Mouse (Mus musculus): ENCODE measurements around the gene Poldip3.
A peak's percentile ranks its signal among the peaks of the same experiment; 100 is the strongest.

The Poldip3 gene

DNA sequence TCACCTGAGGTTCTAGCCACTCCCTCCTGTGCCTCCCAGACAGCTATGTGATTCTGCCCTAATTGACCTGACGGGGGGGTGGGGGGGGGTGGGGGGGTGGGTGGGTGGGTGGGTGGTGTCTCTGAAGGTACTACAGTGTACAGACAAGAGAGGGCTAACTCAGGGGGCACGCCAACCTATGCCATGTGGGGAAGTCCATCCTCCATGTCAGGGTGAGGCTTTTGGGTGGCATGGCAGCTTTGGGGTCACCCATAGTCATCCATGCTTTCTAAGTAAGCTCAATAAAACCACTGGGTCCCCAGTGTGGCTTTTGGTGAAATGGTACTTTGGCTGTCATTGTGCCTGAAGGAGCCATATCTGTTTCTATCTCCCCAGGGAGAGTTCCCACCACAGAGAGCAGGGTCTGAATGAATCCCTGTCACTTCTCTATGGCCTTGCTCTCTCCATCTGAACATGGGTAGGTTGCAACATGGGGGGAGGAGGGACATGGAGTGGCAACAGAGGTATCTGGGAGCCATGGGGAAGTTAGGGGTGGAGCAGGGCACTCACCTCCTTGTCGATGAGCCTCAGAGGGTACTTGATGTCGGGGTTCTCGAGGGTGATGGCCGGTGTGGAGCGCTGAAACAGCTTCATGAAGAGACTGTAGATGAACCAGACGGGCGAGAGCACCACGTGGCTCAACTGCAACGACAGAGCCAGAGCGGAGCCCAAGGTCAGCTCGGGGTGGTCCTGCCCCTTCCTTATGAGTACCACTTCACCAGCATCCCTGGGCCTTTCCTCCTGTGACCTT, 16.5 kb upstream of the Poldip3 start:
- DNase-seq (ENCODE audit: low read depth, low spot score), result no peak

DNA sequence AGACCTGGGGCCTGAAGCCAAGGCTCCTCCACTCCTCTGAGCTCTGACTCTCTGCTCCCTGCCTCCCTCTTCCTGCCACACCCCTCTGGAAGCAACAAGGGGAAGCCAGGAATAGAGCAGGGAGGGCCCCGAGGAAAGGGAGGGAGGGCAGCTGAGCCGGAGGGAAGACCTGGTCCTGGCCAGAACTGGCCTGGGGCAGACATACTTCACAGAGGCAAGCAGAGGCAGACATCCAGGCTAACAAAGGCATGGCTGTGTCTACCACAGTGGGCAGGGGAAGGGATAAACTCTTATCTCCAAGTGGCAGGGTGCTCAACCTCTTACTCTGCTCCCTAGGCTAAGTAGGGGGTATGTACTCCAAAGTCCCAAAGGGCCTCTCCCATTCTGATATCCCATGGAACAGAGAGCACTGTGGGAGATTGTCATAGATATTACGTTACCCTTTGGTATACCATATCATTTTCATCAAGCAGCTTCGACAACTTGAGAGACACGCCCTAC, 15.8 kb upstream of the Poldip3 start:
- no peak for DNase-seq (ENCODE audit: low read depth, low spot score)

DNA sequence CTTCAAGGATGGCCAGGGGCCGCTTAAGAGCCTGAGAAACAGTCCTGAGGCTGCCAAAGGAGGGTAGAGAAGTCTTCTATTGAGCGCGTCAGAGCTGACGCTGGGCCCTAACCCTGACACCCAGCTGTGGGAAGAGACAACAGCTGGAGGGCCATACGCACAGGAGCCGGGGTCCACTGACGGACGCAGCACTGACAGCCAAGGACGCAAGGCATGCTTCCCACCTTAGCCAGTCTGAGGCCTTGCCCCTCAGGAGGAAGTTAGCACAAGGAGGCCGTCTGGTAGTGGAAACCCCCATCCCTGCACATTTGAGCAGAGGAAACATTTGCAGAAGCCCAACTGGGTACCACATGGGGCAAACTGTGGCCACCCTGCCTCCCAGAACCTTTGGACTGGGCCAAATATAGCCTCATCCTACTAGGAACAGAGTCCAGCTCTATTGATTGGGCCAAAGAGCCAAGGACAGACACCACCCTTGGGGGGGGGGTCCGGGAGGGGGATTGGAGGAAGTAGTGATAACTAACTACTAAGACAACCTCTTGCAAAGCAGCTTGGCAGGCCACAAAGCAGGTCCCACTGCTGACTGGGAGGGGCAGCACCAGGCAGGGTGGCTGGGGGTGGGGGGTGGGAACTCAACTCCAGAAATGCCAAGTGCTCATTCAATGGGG, 13.8 kb upstream of the Poldip3 start:
- no peak for DNase-seq (ENCODE audit: low read depth, low spot score)

DNA sequence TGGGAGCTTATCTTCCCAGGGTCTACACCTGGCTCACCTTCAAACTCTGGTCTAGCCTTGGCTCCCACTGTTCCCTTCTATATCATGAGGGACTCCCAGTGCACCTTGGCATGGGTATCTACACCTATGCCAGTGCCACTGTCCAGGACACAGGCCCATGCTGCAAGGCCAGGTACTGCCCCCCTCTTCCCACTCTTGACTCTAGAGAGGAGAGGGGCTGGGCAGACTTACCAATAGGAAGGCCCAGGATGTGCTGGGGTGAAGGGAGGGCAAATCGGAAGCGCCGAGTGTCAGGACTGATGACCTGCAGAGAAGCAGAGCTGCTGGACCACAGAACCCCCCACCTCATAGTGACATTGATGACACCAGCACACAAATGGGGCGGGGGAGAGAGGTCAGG, 12.8 kb upstream of the Poldip3 start:
- DNase-seq (ENCODE audit: low read depth, low spot score), result no peak

DNA sequence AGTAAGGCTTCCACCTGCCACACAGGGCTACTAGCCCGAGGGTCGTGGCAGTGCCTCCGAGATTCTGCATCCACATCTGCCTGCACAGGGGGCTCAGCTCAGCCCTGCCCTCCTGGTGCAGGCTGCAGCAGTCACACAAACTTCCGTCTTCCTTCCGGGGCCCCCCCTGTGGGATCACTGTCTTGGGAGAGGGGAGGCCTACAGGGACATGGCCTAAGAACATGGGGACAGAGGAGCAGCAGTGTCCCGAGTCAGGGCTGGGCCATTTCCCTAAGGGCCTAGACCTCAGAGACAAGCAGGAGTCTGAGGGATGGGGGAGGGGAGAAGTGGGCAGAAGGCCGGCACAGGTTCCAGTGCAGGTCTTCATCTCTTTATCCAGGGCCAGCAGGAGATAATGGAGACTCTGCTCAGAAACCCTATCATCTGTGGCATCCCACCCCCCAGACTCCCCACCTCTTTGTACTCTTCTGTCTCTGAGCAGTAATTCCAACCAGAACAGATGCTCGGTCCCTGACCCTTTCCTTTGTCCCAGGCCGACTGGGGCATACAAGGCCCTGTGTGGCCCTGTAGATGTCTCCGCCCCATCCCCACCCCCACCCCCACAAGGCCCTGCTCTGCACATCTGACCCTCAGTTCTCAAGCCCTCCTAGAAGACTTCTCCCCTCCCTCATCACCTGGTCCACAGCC, 12.0 kb upstream of the Poldip3 start:
- no peak for DNase-seq (ENCODE audit: low read depth, low spot score)

DNA sequence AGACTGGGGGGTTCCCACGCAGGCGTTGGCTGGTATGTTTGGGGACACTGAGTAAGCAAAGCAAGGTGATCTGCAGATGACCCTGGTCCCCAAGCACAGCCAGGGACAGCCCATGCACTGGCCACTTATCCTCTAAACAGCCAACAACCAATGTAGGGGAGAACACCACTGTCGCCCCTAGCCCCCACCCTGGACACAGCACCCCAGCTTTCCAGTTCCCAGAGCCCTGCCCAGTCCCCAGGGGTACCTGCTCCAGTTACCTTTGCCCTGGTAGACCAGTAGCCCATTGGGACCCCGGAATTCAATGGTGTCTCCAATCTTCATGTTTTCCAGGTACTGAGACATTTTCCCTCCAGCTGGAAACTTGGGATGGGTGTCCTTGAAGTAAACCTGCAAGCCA, 11.4 kb upstream of the Poldip3 start:
- no peak for DNase-seq (ENCODE audit: low read depth, low spot score)

DNA sequence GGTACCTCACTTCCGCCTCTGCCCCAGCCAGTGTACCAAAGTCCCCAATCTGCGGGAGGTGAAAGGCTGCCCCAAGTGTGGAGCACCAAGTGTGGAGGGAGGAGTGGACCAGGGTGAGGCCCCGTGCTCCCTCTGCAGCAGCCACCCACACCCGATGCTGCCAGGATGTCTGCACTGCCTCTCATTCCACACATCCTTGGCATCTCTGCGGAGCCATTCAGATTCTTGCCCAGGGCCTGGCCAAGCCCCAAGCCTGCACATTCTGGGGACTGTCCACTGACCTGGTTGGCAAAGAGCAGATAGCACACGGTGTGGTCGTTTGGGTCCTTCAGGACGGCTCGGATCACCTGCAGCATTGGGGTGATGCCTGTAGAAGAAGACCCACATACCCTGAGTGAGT, 10.6 kb upstream of the Poldip3 start:
- DNase-seq (ENCODE audit: low read depth, low spot score), result no peak

DNA sequence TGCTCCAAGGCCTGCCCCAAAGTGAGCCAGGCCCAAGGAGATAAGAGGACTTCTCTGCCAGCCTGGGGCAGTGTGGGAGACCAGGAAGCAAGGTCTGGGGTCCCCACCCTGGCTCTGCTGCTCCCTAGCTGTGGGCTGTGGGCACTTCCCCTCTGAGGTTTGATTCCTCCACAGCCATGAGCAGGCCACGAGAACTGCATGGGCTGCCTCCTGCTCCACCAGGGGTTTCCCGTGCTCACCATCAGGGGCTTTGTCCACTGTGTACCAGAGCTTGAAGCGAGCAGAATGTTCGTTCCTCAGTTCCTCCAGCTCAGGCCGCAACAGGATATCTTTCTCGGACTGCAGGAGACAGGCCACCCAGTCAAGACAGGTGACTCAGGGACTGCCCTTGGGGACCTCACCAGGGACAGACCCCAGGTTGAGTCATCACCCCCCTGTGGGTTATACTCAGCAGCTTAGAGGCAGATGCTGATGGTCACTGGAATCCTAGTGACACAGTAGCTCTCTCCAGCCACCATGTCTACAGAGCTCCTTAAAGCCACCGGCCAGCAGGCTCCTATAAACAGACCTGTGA, 9.5 kb upstream of the Poldip3 start:
- no peak for DNase-seq (ENCODE audit: low read depth, low spot score)

DNA sequence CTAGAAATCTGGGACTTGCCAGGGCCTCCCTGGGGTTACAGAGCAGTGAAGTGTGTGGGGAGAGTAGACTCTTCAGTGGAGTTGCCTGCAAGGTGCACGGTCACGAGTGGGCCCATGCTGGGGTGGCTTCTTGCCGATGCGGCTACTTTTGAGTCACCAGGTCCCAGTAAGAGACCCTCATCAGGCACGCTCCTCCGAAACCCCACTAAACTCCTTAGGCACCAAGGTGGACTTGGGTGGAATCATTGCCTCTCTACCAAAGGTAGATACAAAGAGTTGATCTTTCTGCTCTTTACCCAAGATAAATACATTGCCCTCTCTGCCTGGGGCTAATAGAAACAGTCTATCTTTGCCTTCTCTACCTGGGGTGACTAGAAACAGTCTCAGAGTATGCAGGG, 8.5 kb upstream of the Poldip3 start:
- no peak for DNase-seq (ENCODE audit: low read depth, low spot score)

DNA sequence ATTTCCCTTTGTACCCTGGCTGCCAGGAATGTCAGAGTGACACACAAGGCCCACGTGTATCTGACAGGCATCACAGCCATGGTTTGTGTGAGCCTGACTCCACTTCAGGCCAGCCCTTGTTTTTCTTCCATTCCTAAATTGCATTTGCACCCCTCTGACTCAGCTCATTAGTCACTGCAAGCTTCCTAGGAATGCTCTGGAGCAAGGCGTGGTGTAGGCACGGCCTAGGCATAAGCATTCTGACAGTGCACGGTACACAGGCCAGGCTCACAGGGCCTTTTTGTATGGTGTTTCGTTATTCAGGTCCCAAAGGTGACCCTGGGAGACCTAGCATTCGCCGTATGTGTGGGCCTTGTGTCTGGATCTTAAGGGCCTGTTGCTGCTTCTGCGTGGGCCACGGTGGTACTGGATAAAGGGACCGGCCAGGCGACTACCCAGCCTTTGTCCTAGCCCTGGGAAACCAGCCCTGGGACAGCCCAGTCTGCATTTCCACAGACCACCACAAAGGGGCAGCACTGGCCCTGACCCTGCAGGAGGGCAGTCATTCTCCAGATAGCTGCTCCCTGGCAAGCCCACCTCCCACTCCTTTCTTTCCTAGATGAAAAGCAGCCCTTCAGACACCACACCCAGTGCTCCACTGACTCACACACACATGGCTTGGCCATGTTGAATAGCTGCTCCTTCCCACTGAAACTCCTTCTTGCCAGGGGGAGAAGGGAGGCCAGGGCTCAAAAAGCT, 7.9 kb upstream of the Poldip3 start:
- DNase-seq (ENCODE audit: low read depth, low spot score), result peak; percentile 42

DNA sequence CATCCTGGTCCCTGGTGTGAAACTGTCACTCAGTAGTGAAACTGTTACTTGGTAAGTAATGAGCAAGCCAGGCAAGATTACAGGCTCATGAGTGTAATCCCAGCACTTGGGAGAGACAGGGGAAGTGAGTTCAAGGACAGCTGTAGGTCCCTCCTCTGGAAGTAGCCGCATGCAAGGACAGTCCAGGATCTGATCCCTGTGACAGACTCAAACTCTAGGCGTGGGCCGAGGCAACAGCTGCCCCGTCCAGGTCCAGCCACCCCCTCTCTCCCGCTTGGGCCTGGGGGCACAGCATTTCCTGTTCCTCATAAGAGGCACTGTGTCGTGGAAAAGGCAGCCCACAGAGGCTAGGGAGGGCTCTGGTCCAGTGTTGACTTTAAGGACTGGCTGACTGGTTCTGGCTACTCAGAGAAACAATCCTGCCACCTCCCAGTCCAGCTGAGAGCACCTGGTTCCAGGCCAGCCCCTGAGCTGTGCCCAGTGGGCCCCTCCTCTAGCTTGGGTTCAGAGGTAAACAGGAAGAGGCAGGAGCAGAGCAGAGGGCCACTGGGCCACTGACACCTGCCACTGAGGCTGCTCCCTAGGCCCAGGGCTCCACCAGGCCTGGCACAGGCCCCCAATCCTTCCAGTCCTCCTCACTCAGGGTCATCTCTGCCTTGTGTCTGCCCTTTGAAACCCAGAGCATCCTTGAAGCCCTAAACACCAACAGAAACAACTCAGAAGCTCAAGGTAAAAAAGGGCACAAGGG, 6.7 kb upstream of the Poldip3 start:
- no peak for DNase-seq (ENCODE audit: low read depth, low spot score)

DNA sequence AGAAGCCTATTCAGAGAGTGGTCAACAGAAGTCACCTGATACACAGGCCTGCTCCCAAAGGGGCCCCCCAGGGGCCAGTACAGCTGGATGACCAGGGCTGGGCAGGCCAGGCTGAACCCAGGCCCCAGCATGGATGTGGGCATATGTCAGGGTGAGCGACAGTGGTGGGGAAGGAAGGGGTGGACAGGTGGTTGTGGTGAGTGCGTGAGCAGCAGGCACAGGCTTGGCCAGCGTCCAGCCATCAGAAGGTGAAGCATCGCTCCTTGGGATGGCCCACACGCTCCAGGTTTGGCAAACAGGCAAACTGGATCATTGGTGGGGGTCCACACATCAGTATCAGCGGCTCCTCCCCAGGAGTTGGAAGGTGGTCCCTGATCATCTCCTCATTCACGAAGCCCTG, 5.1 kb upstream of the Poldip3 start:
- no peak for DNase-seq (ENCODE audit: low read depth, low spot score)

DNA sequence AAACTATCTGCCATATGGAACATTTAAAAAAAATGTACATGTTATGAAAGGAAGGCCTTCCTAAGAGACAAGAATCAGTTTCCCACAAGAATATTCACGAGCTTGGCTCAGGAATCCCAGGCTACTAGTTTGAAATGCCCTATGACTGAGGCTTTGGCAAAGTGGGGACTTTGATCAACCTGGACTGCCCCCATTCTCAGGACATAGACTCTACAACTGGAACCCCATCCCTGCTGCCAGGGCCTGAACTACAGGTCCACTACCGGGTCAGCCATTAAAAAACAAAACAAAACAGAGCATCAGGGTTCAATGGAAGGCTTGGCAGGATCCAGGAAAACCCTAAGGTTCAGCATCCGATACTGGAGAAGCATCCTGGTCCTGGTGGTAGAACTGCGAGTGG, 1.5 kb upstream of the Poldip3 start:
- DNase-seq (ENCODE audit: low read depth, low spot score), result no peak

DNA sequence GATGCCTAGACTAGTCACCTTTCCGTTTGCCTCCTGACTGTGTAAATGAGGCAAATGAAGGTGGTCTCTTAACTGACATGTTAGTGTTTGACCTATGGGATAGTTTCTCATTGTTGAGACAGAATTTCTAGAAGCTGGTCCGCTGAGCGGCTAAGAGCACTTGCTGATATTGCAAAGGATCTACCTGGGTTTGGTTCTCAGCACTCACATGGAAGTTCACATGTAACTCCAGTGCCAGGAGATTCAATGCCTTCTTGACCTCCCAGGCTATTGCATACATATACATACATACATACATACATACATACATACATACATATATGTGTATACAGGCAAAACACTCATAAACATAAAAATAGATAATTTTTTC, 874 bp upstream of the Poldip3 start:
- no peak for DNase-seq (ENCODE audit: low read depth, low spot score)

DNA sequence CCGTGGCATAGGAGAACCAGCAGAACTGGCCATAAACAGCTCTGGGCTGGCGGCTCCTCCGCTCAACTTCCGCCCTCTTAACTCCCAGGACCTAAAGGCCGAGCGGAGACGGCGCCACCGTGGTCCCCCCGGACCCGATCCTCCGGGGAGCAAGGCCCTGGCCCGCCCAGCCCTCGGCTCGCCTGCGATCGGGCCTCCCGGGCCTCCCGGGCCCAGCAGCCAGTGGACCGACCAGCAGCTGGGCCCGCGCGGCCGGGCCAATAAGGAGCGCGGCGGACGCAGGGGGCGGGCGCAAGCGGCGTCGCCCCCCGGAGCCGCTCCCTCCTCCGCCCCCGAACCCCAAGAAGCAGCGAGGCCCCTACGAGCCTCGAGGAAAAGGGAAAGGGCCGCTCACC, 386 bp downstream of the Poldip3 start:
- DNase-seq (ENCODE audit: low read depth, low spot score), result no peak

DNA sequence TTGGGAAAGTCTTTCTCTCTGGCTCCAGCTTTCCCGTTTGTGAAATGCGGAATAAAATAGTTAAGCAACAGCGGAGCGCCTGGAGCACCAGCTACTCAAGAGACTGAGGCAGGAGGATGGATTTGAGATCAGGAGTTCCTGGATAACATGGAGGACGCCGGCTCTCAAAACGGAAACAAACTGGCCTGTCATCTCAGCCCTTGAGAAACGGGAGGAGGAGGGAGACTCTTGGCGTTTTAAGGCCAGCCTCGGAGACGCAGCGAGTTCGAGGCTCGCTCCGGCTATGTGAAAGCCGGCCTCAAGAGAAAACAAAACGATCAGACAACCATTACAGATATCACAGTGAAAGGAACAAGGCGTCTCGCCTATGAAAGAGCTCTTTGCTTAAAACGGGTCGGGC, 789 bp downstream of the Poldip3 start:
- no peak for DNase-seq (ENCODE audit: low read depth, low spot score)

DNA sequence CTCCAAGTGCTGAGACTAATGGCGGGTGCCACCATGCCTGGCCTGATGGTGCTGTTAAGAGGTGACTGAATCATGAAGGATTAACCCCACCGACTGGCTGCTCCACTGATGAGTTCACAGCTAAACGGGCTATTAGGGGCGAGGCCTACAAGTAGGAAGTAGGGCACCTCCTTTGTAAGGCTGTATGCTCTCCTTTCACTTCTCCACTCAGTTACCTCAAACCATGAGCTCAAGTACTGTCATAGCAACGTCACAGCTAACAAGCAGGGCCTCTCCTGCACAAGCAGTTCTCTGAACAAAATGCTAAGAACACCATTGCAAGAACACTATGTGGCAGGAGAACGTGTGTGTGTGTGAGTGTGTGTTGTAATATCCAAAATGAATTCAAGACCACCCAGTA, 3.6 kb downstream of the Poldip3 start:
- DNase-seq (ENCODE audit: low read depth, low spot score), result no peak

DNA sequence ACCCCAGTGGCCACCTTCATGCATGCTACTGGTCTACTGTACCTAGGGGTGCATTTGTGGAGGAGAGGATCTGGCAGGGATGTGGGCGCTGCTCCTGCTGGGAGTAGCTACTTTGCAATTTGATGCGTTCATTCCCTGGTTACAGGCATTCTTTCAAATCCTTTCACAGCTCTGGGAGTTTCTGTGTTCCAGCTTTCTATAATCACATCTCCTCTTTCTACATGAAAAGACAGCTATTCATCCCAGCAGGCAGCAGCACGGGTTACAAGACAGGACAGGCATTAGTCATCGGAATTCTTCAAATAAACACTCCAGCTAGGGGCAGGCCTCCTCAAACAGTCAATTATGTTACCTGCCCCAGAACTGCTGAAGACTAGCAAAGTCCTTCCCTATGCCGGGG, 6.3 kb downstream of the Poldip3 start:
- no peak for DNase-seq (ENCODE audit: low read depth, low spot score)

DNA sequence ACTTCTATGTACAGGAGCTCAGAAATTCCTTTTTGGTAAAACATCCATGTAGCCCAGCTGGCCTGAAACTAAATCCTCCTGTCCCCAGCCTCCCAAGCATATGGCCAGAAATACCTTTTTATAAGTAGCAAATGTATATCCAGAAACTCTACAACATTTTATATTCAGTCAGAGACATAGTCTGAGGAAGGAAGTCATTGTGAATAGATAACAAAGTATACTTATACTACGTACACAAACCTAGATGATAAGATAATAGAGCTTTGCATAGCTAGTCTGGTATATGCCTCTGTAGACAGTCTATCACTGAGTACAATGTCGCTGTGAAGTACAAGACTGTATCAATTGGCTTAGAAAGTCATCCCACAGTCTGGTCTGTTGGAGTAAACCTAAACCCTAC, 13.5 kb downstream of the Poldip3 start:
- no peak for DNase-seq (ENCODE audit: low read depth, low spot score)

DNA sequence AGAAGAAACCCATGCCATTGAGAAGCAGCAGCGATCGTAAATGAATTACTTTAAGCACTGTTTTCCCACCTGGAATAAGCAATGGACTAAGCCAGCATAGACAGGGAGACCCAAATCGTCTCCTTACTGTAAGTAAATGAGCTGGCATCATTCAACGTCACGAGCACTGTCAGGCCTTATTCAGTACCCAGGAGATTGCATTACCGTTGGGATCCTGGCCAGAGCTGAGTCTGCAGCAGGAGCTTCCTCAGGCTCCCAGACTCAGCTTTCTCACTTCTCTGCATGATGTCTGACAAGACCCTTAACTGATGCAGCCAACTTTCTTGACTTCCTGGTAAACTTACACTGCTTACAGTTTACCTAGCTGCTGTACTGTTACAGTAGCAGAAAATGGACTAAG, 14.5 kb downstream of the Poldip3 start:
- DNase-seq (ENCODE audit: low read depth, low spot score), result no peak

All from CD4-positive helper T cell, adult 2 months (primary cell).